Mouse (Mus musculus): ENCODE measurements around the gene Mthfd1l. TPM values are rescaled to one million over a fixed set of nuclear protein-coding genes. Genes with fewer than 3 reads are reported as not detected.

The Mthfd1l gene
- total and polyA plus RNA-seq, 3 experiments = 84.0 to 94.8 (median 90.3) TPM

- H3K4me2 ChIP-seq (ENCODE audit: insufficient read depth, low read depth, poor library complexity, severe bottlenecking) = no peak overlapping the region
- no peak for TF ChIP-seq GABPA (IDR thresholded peaks at IDR 0.05; ENCODE audit: insufficient replicate concordance, low read depth, low read length)
- TF ChIP-seq BHLHE40 (IDR thresholded peaks at IDR 0.05; ENCODE audit: low read depth, low read length) = no peak
- no peak for TF ChIP-seq ELF1 (IDR thresholded peaks at IDR 0.05; ENCODE audit: low read depth, low read length)
- peaks cover 16 to 79% of the 10 kb centered on the region in 2 experiments for H3K36me3 ChIP-seq (replicated peaks in 1 of 2; ENCODE audit: control insufficient read depth in 1 of 2, insufficient read depth in 1 of 2, low read length in 1 of 2)
- dilution Hi-C loops (cut with MboI; ENCODE audit: extremely low pct_ligation_motif_present, extremely low pct_unique_long_range_greater_than_20kb, low sequenced_read_pairs) (no loop called here), in situ Hi-C loops (cut with MboI; ENCODE audit: low pct_ligation_motif_present, low pct_unique_long_range_greater_than_20kb, low sequenced_read_pairs) (no loop called here)
- H3K9ac ChIP-seq (ENCODE audit: insufficient read depth, low read depth) = no peak overlapping the region
- H3K79me2 ChIP-seq (replicated peaks; ENCODE audit: control insufficient read depth, extremely low read depth, insufficient read depth, poor library complexity, severe bottlenecking) = no peaks in the 10 kb centered on the region
- no peaks in the 10 kb centered on the region for H3K9me3 ChIP-seq (replicated peaks; ENCODE audit: low read length)
- no peak overlapping the region for H3K4me3 ChIP-seq (replicated peaks in 1 of 3; ENCODE audit: low read depth in 2 of 3, low read length in 2 of 3, poor library complexity in 1 of 3)
- no peak overlapping the region for H3K27ac ChIP-seq (ENCODE audit: insufficient read depth, low read depth)
- peaks cover 3 to 16% of the 10 kb centered on the region in 2 experiments; a peak in 3 of 4 replicates for H3K4me1 ChIP-seq (ENCODE audit: control insufficient read depth in 1 of 2, insufficient read depth in 2 of 2)
- no peak for DNase-seq (ENCODE audit: extremely low read depth)
- no peaks in the 10 kb centered on the region for H3K27me3 ChIP-seq (replicated peaks)
These were observed 159.8 kb downstream of the Mthfd1l start for GRCm38 (mm10) chr10:4132735-4133134.

- TF ChIP-seq RAD21 (IDR thresholded peaks at IDR 0.05; ENCODE audit: low read depth, low read length) = no peak
- TF ChIP-seq CHD2 (IDR thresholded peaks at IDR 0.05; ENCODE audit: low read length) = no peak
- TF ChIP-seq KAT2A (IDR thresholded peaks at IDR 0.05; ENCODE audit: insufficient replicate concordance, low read length) = no peak
- TF ChIP-seq RCOR1 (conservative IDR thresholded peaks at IDR 0.05; ENCODE audit: low read depth, low read length) = no peak
- no peak for TF ChIP-seq UBTF (IDR thresholded peaks at IDR 0.05; ENCODE audit: low read depth, low read length)
- TF ChIP-seq ZMIZ1 (IDR thresholded peaks at IDR 0.05; ENCODE audit: low read depth, low read length) = no peak
- no peak for TF ChIP-seq BHLHE40 (IDR thresholded peaks at IDR 0.05; ENCODE audit: low read depth, low read length)
- TF ChIP-seq MEF2A (IDR thresholded peaks at IDR 0.05; ENCODE audit: borderline replicate concordance, low read depth, low read length) = no peak
- no peak for TF ChIP-seq MXI1 (IDR thresholded peaks at IDR 0.05; ENCODE audit: low read depth, low read length)
- no peak for TF ChIP-seq ETS1 (conservative IDR thresholded peaks at IDR 0.05; ENCODE audit: low read depth, low read length)
- no peak for TF ChIP-seq TCF12 (IDR thresholded peaks at IDR 0.05; ENCODE audit: low read depth, low read length)
- TF ChIP-seq IRF4 (IDR thresholded peaks at IDR 0.05; ENCODE audit: low read depth, low read length) = no peak
- no peak for TF ChIP-seq PAX5 (IDR thresholded peaks at IDR 0.05; ENCODE audit: low read length)
- H3K27me3 ChIP-seq (replicated peaks) = no peaks in the 10 kb centered on the region
- no peak overlapping the region for H3K9ac ChIP-seq (ENCODE audit: insufficient read depth, low read depth)
- H3K27ac ChIP-seq (ENCODE audit: insufficient read depth, low read depth) = no peak overlapping the region
- no peak for DNase-seq (ENCODE audit: extremely low read depth)
- H3K9me3 ChIP-seq (replicated peaks; ENCODE audit: low read length) = no peaks in the 10 kb centered on the region
- peaks cover 7 to 73% of the 10 kb centered on the region in 2 experiments for H3K36me3 ChIP-seq (replicated peaks in 1 of 2; ENCODE audit: control insufficient read depth in 1 of 2, insufficient read depth in 1 of 2, low read length in 1 of 2)
- no peaks in the 10 kb centered on the region for H3K4me1 ChIP-seq (ENCODE audit: control insufficient read depth in 1 of 2, insufficient read depth in 2 of 2)
- dilution Hi-C loops (cut with MboI; ENCODE audit: extremely low pct_ligation_motif_present, extremely low pct_unique_long_range_greater_than_20kb, low sequenced_read_pairs) = no loop called here
- H3K4me3 ChIP-seq (replicated peaks in 1 of 3; ENCODE audit: low read depth in 2 of 3, low read length in 2 of 3, poor library complexity in 1 of 3) = no peak overlapping the region
- H3K4me2 ChIP-seq (ENCODE audit: insufficient read depth, low read depth, poor library complexity, severe bottlenecking) = no peak overlapping the region
- H3K79me2 ChIP-seq (replicated peaks; ENCODE audit: control insufficient read depth, extremely low read depth, insufficient read depth, poor library complexity, severe bottlenecking) = no peaks in the 10 kb centered on the region
- in situ Hi-C loops (cut with MboI; ENCODE audit: low pct_ligation_motif_present, low pct_unique_long_range_greater_than_20kb, low sequenced_read_pairs) = no loop called here
These were observed 162.3 kb downstream of the Mthfd1l start for GRCm38 (mm10) chr10:4135100-4135764.
